Comparison of ENCODE assay signal across 16 mouse cellular contexts in the genomic region with DNA sequence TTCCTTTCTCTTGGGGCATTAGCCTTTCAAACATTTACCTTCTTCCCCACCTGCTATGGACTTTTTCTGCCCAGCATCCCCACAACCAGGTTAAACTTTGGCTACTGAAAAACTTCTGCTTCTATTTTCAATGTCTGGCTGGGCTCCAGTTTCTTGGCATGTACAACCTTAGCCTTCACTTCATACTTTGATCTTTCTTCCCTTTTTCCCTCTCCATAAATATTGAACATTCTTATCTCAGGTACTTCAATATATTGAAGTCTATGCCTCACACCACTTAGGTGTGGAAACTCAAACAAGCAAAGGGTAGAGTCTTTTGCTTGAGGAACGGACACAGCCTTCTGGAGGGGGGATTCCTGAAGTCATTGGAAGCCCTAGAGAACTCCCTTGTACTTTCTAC.
"Had no signal": no experiment of that assay in that cellular context is flagged by ENCODE, and none has a peak within 500 bp of the region (broad histone marks: within the 10 kb centered on the region; RNA-seq: fewer than 3 reads in every experiment).

No protein-coding gene starts in this region.

- H3K4me1 ChIP-seq: limb, embryonic 15.5 days; liver, embryonic 12.5 days; midbrain, embryonic 12.5 days; neural tube, embryonic 13.5 days; neural tube, embryonic 15.5 days had no signal

- H3K36me3 ChIP-seq: limb, embryonic 15.5 days; liver, embryonic 12.5 days; midbrain, embryonic 10.5 days; midbrain, embryonic 12.5 days; neural tube, embryonic 13.5 days; neural tube, embryonic 15.5 days had no signal

- H3K9me3 ChIP-seq: limb, embryonic 15.5 days; midbrain, embryonic 10.5 days; midbrain, embryonic 12.5 days; neural tube, embryonic 13.5 days; neural tube, embryonic 15.5 days had no signal

- H3K4me2 ChIP-seq: limb, embryonic 15.5 days; liver, embryonic 12.5 days; midbrain, embryonic 12.5 days; neural tube, embryonic 13.5 days; neural tube, embryonic 15.5 days had no signal

- ATAC-seq: liver, embryonic 12.5 days; midbrain, embryonic 16.5 days had no signal

- H3K27ac ChIP-seq: limb, embryonic 15.5 days; liver, embryonic 12.5 days; liver, embryonic 14.5 days; midbrain, embryonic 10.5 days; midbrain, embryonic 12.5 days; neural tube, embryonic 13.5 days; neural tube, embryonic 15.5 days had no signal

- H3K27me3 ChIP-seq: limb, embryonic 15.5 days; liver, embryonic 12.5 days; midbrain, embryonic 12.5 days; neural tube, embryonic 13.5 days; neural tube, embryonic 15.5 days had no signal

- H3K9ac ChIP-seq: limb, embryonic 15.5 days; liver, embryonic 12.5 days; liver, embryonic 14.5 days; midbrain, embryonic 12.5 days; neural tube, embryonic 13.5 days; neural tube, embryonic 15.5 days had no signal

- DNase-seq: lung, adult 18-20 months; lung, postnatal 4 days; midbrain, embryonic 14.5 days; right cerebral cortex, postnatal 14 days; thymus, adult 2 months; thymus, postnatal 14 days; thymus, postnatal 36 days had no signal

- H3K4me3 ChIP-seq: limb, embryonic 15.5 days; liver, embryonic 12.5 days; midbrain, embryonic 10.5 days; midbrain, embryonic 12.5 days; myocyte; neural tube, embryonic 13.5 days; neural tube, embryonic 15.5 days had no signal
